Mouse (Mus musculus) bone marrow, adult 2 months (tissue): Measurements from ENCODE around the gene 3110009E18Rik.

Experiments
- CTCF ChIP-seq: fragments of 200-500 bp; IDR thresholded peaks from 2 replicates; pipeline ENCODE4 v1.5.1; 2011; ENCODE audit warnings: low read length, control low read depth; ENCODE audit not compliant: control insufficient read depth, insufficient read depth
- POLR2A ChIP-seq: fragments of 200-500 bp; IDR thresholded peaks from 2 replicates; pipeline ENCODE4 v1.6.1; 2011; ENCODE audit warnings: low read depth, mild to moderate bottlenecking, control low read depth, low read length, borderline replicate concordance; ENCODE audit not compliant: control insufficient read depth

GRCm38 (mm10) chr1:120195947-120196346, 75.0 kb downstream of the 3110009E18Rik start:
- TF ChIP-seq CTCF (no peak), POLR2A (no peak)
